Mouse (Mus musculus) urinary bladder, adult 2 months (tissue): ENCODE data around the gene Amigo2. TPM values are rescaled to one million over a fixed set of nuclear protein-coding genes. Genes with fewer than 3 reads are reported as not detected.

ENCODE experiments used
- DNase-seq: peaks from one replicate; pipeline ENCODE4 v3.0.0; 2022; ENCODE audit warnings: low spot score
- polyA plus RNA-seq: library from polyadenylated mRNA; depleted of rRNA; stranded (reverse); fragments of >200 nt; gene quantifications from 2 replicates; pipeline ENCODE4 v1.2.3, GENCODE M21; 2012

The Amigo2 gene
- polyA plus RNA-seq, 1 experiment, result 2.5 TPM

DNA sequence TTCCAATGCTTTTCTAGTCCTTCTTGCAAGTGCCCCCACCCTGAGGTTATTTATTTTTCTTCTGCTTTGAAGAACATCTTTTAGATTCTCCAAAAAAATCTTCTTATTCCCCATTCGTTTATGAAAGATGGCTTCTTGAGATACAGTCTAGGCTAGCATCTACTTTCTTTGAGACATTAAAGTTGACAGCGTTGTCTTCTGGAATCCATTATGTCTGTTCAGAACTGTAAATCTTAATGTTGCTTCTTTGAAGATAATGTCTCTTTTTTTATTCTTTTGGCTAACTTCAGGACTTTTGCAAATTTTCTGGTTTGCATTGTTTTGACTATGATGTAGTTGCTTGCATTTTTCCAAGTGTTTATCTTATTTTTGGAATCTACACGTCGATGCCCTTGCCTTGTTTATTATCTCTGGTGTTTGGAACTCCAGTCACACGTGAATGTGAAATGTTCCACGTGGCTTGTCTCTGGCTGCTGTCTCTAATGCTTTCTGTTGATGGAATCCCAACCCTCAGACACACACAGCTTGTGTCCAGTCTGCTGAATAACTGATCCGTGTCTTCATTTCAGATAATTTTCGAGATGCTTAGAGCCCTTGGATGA is 20.1 kb upstream of the Amigo2 start:
- no peak for DNase-seq

GRCm38 (mm10) chr15:97266236-97266845 is 19.3 kb upstream of the Amigo2 start:
- DNase-seq, result no peak

DNA sequence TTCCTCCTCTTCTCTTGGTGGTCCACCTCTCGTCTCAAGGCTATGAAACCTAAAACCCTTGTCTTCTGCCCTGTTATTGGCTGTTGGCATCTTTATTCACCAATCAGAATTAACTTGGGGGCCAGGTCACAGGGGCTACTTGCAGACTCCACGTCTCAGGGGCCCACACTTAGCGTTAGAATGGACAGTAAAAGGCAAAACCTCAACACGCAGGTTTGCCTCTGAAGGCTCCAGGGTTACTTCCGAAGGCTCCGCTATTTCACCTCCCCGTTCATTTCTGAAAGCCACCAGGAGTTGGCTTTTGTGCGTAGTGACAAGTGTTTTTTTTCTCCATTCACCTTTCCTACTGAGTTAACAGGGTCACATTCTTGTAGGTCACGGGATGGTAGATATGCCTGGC is 15.2 kb upstream of the Amigo2 start:
- no peak for DNase-seq

- DNase-seq, result no peak
Measured at GRCm38 (mm10) chr15:97259968-97260597, 13.0 kb upstream of the Amigo2 start.

- DNase-seq, result no peak
Measured at GRCm38 (mm10) chr15:97259300-97259699, 12.2 kb upstream of the Amigo2 start.

GRCm38 (mm10) chr15:97258483-97259230 is 11.6 kb upstream of the Amigo2 start:
- DNase-seq, result no peak

DNA sequence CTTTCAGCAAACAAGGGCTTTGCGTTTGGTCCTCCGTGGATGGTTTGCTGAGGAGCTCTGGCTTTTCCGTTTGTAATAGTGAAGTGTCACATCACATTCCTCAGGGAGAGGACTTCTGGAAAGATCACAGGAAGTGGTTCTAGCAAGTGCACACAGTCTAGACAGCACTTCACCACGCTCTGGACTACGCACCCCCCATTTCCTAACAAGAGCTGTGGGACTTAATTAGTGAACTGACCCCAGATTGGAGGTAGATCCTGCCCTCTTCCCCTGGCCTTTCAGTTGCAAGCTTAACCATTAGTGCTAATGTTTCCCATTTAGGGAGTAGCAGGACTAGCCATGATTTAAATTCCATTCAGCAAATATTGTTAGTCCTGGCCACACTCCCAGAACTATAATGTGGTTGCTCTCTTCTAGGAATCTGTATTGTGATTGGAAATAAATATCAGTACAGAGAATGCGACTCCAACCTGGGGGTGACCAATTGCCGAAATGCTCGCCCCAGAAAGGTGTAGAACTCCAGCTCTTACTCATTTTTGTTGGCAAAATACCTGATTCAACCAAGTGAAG is 10.2 kb upstream of the Amigo2 start:
- DNase-seq, result no peak

GRCm38 (mm10) chr15:97256411-97256810 is 9.3 kb upstream of the Amigo2 start:
- no peak for DNase-seq

DNA sequence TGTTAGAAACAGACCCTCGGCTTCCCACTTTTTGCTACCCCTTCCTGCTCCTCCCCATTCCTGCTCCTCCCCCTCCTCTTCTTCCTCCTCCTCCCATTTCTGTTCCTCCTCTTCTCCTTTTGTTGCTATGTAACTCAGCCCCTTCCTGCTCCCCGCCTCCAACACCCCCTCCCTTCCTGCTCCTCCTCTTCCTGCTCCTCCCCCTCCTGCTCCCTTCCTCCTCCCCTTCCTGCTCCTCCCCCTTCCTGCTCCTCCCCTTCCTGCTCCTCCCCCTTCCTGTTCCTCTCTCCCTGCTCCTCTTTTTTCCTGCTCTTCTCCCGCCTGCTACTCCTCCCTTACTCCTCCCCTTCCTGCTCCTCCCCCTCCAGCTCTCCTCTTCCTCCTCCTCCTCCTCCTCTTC is 8.7 kb upstream of the Amigo2 start:
- DNase-seq, result no peak

DNA sequence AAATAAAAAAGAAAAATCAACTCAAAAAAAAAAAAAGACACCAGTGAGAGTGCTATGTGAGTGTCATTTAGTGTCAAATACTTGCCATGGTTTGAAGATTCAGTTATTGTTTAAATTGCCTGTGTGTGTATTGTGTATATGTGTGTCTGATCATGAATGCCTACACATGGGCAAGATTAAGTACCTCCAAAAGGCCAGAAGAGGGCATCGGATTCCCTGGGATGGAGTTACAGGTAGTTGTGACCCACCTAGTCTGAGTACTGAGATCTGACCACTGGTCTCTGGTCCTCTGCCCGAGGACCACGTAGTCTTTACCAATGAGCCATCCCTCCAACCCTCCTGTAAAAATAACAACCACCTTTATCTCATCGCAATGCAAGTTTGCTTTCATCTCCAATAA is 7.3 kb upstream of the Amigo2 start:
- DNase-seq, result no peak

DNA sequence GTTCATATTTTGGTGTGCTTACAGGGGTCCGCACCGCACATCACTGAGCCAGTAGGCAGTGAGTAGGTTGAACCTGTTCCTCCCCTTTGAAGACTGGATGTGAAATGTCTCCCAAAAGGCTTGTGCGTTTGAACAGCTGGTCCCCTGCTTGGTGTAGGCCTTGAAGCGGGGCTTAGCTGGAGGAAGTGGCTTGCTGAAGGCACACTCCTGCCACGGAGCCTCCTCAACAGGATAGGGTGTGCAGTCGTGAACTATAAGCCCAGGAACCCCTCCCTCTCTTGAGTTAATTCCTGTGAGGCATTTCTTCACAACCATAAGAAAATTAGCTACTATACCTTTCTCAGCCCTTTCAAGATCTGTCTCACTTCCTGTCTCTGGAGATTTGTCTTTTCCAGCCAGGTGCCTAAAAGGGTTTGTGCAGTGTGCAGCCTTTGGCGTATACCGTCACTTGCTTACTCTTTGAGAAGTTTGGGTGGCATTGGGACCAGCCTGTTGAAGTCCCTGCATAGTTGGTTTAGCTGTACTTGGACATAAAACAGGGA is 5.5 kb upstream of the Amigo2 start:
- DNase-seq, result no peak

DNA sequence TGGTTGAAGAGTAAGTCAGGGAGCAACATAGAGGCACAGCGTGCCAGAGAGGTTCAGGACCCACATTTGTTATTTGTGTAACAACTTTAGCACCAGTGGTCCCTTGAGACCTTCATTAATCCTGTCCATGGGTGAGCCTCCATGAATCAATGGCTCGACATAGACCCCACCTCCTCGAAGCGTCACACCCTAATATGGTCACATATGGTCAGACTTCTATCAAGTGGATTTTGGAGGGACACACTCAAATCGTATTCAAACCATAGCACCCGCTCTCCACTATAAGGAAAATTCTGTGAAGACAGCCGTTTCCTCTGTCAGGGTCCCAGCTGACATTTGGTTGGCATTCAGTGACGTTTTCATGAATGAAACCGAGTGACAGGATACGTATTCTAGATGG is 2.2 kb upstream of the Amigo2 start:
- no peak for DNase-seq

- no peak for DNase-seq
Measured at GRCm38 (mm10) chr15:97248296-97248695, 1.2 kb upstream of the Amigo2 start.

DNA sequence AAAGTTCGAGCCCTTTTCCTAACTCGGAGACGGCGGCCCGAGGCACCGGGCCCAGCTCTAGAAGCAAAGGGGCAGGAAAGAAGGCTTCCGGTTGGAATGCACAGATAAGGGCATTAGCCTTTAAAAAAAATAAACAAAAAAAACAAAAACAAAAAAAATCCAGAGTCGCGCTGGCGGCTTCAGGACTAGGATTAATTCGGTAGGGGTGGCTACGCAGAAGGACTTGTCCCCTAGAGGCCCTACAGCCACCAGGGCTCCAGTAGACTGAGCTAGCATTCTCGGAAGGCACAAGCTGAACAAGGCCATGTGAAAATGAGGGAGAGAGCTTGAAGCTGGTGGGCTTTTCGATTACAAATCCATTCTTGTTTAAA is 689 bp upstream of the Amigo2 start:
- DNase-seq, result no peak

- DNase-seq, result no peak
Measured at GRCm38 (mm10) chr15:97246256-97246655, 831 bp downstream of the Amigo2 start.

DNA sequence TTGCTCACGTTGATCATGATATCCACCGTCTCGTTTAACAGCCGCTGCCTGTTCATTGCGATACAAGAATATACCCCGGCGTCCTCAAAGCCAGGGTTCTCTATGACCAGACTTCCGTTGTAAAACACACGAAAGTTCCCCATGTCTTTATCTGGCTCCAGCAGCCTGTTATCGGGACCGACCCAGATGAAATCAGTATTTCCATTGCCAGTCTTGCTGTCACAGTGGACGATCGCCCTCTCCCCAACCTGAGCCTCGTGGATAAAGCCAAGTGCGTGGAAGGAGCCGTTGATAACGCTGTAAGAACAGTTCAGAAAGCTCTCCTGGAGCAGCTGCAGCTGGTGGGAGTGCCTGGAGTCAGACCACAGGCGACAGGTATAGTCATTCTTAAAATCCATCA is 1.7 kb downstream of the Amigo2 start:
- DNase-seq, result no peak

DNA sequence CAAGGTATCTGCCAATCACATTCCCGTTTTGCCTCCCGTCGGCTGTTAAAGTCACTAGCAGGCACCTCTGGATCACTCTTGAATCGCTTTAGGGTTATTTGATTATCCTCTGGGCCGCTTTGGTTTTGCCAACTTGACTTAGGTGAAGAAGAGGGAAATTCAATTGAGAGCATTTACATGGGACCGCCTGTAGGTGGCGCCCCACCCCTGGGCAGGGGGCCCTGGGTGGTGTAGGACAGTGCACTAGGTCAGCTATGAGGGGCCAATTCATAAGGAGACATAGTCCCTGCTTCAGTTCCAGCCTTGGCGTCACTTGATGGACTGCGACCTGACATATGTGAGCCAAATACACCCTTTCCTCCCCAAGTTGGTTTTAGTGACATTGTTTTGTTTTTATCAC is 10.1 kb downstream of the Amigo2 start:
- no peak for DNase-seq

- DNase-seq, result no peak
Measured at GRCm38 (mm10) chr15:97235183-97235582, 11.9 kb downstream of the Amigo2 start.

- no peak for DNase-seq
Measured at GRCm38 (mm10) chr15:97234076-97234475, 13.0 kb downstream of the Amigo2 start.

DNA sequence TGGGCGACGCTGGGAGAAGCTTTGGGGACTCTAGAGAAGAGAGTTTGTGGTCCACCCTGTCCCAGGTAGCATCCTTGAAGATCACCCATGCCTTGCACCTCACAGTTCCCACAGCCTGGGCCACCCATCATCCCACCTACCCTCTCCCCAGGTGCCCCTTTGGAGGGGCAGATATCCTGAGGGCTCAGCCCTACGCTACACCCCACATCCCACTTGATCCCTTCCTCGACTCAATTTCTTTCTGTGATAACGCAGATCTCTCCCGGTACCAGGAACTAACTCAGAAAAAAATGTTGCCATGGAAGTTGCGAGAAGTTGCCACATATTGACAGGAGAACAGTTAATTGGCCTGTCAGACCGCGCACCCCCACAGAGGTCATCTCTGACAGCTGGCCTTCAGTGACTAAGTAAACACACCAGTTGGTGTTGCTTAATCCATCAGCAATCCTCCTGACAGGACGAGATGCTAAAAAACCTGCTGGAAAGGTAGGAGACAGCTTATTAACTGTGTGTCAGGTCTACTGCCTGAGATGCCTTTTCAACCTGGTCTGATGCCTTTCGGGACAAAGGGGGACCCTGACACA is 17.5 kb downstream of the Amigo2 start:
- no peak for DNase-seq

DNA sequence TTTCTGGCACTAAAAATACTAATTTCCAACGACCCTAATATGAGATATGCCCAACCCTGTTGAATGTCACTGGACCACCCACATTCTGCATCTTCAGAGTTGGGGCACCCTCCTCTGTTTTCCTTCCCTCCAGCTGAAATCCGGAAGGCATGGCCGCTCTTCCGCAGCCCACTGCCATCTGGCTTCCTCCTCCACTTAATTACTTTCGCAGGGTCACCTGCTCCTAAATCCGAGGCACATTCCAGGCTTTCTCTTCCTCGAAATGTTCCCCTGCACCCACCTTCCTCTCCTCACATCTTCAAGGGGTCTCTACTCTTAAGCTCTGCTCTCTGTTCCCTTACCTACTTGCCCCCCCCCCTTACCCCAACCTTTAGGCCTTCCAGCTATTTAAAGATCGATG is 23.1 kb downstream of the Amigo2 start:
- no peak for DNase-seq

DNA sequence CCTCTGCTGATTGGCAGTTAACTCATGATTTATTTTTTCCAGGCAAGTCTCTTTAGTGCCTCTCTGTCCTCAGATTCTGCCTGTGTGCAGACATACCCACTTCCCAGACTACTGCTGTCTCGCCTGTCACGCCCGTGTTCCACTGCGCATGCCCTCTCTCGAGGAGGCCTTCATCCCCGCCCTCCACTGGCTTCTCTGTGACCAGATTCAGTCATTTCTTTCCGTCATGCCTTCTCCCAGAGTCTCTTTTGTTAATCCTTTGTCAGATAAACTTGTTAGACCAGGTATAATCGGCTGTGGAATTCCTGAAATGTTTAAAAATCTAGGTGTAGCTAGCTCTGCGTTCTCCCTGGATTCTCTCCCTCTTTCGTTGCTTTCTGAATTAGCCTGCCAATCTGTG is 23.7 kb downstream of the Amigo2 start:
- DNase-seq, result no peak
